Mouse (Mus musculus) left cerebral cortex, adult 8-10 months (tissue): ENCODE data around the gene Emp3. TPM values are rescaled to one million over a fixed set of nuclear protein-coding genes. Genes with fewer than 3 reads are reported as not detected.

Experiments
- DNase-seq, 2 experiments: peaks; one replicate each; pipeline ENCODE4 v3.0.0; 2022; ENCODE audit warnings: low spot score in 2 of 2
- total RNA-seq, 4 experiments: library from RNA; stranded (reverse); gene quantifications; 2 replicates each; pipeline ENCODE4 v1.2.4; 2022

Emp3 gene
- total RNA-seq, 4 experiments from 2014 or later = 4.3 to 7.4 (median 6.3) TPM

- DNase-seq = no peak
Measured at GRCm38 (mm10) chr7:45870282-45871058, 50.7 kb downstream of the Emp3 start.

- no peak for DNase-seq
Measured at GRCm38 (mm10) chr7:45869787-45870186, 51.4 kb downstream of the Emp3 start.

GRCm38 (mm10) chr7:45869107-45869670 lies 52.0 kb downstream of the Emp3 start:
- no peak for DNase-seq

Other genes with a start within 250 kb of the Emp3 start
- 1 to 10 TPM; 7.6 to 8.7 (median 8.2) TPM for gene Ntn5, start 237.4 kb downstream of the Emp3 start, total RNA-seq
- gene Sec1, start 227.0 kb downstream of the Emp3 start, total RNA-seq = 1 to 10 TPM in 1 of 4 experiments, under 1 TPM in 3; 0.63 to 1.1 (median 0.87) TPM
- gene Car11, start 221.6 kb downstream of the Emp3 start, total RNA-seq = 100 to 1,000 TPM; 230 to 247 (median 241) TPM
- gene Dbp, start 216.3 kb downstream of the Emp3 start, total RNA-seq = 100 to 1,000 TPM; 164 to 236 (median 186) TPM
- 100 to 1,000 TPM; 340 to 384 (median 357) TPM for gene Rpl18, start 205.9 kb downstream of the Emp3 start, total RNA-seq
- gene Sphk2, start 203.4 kb downstream of the Emp3 start, total RNA-seq = 10 to 100 TPM; 24.9 to 27.4 (median 25.3) TPM
- under 1 TPM in 1 of 4 experiments, not detected in 3; 0.14 TPM for gene Fam83e, start 200.2 kb downstream of the Emp3 start, total RNA-seq
- gene Spaca4, start 195.6 kb downstream of the Emp3 start, total RNA-seq = not detected
- gene Lmtk3, start 137.7 kb downstream of the Emp3 start, total RNA-seq = 100 to 1,000 TPM; 219 to 241 (median 237) TPM
- gene Sult2b1, start 136.7 kb downstream of the Emp3 start, total RNA-seq = 10 to 100 TPM; 12.9 to 15.9 (median 14.9) TPM
- 100 to 1,000 TPM; 184 to 196 (median 188) TPM for gene Cyth2, start 106.8 kb downstream of the Emp3 start, total RNA-seq
- gene Kcnj14, start 96.6 kb downstream of the Emp3 start, total RNA-seq = 1 to 10 TPM; 1.9 to 2.5 (median 2.3) TPM
- gene Grwd1, start 90.5 kb downstream of the Emp3 start, total RNA-seq = 10 to 100 TPM; 20.5 to 22.8 (median 21.6) TPM
- 10 to 100 TPM; 67.2 to 79.8 (median 74.9) TPM for gene Kdelr1, start 48.6 kb downstream of the Emp3 start, total RNA-seq
- gene Grin2d, start 43.0 kb downstream of the Emp3 start, total RNA-seq = 10 to 100 TPM; 11.1 to 12.9 (median 11.8) TPM
- under 1 TPM in 1 of 4 experiments, not detected in 3; 0.98 TPM for gene Syngr4, start 24.7 kb downstream of the Emp3 start, total RNA-seq
- 10 to 100 TPM; 18.7 to 24.9 (median 22.7) TPM for gene Tmem143, start 24.5 kb downstream of the Emp3 start, total RNA-seq
- gene Ccdc114, start 2.7 kb upstream of the Emp3 start, total RNA-seq = 1 to 10 TPM; 2.1 to 3.7 (median 2.9) TPM
- gene Abcc6, start 108.9 kb upstream of the Emp3 start, total RNA-seq = 1 to 10 TPM; 1.9 to 2.5 (median 2.3) TPM
- gene Nomo1, start 112.3 kb upstream of the Emp3 start, total RNA-seq = 100 to 1,000 TPM; 100 to 108 (median 103) TPM
- gene Kcnj11, start 179.4 kb upstream of the Emp3 start, total RNA-seq = 10 to 100 TPM; 38.1 to 45.7 (median 42.5) TPM